9 mouse cellular contexts compared by ENCODE assay signal in genomic region chr11:21453308-21454106, GRCm38 (mm10).
DNase-seq lines count a peak whose midpoint lies in the region; ATAC-seq and TF ChIP-seq lines count a peak whose summit lies in the region.
"Had no signal": no experiment of that assay in that cellular context is flagged by ENCODE, and none has a peak within 500 bp of the region (broad histone marks: within the 10 kb centered on the region; RNA-seq: fewer than 3 reads in every experiment).

No protein-coding gene starts in this region.

- DNase-seq in cerebellum, adult 18-20 months: peak; percentile 12 to 21
- DNase-seq in cerebellum, adult 11 months: no peak
- DNase-seq in left cerebral cortex, adult 2 months (ENCODE audit: extremely low spot score in 1 of 2, low spot score in 2 of 2): no peak
- DNase-seq in left cerebral cortex, adult 11 months (ENCODE audit: low spot score): no peak
- peak; percentile 82 for DNase-seq in NIH3T3 (ENCODE audit: low read depth)
- DNase-seq in forelimb bud, embryonic 11.5 days (ENCODE audit: low read depth, low spot score): peak; percentile 48
- no peak for DNase-seq in left cerebral cortex, postnatal 36 days (ENCODE audit: low spot score in 2 of 2)

- intact Hi-C loops in left cerebral cortex, adult 2 months (cut with DNase I): loop anchor here (10.0 kb wide), 3 partner anchors 279 to 659 kb away; partner anchors contain the start of gene Peli1
- intact Hi-C loops in left cerebral cortex, postnatal 36 days (cut with DNase I): loop anchor here (10.0 kb wide), 3 partner anchors 99 to 659 kb away; no protein-coding TSS in a partner anchor

- H3K4me3 ChIP-seq in left cerebral cortex, adult 2 months: no peak overlapping the region
- H3K4me3 ChIP-seq: heart, embryonic 15.5 days had no signal

- ATAC-seq in megakaryocyte progenitor cell, adult 5-6 weeks (replicated peaks; ENCODE audit: poor library complexity): peak; percentile 96

- H3K27ac ChIP-seq in left cerebral cortex, adult 2 months: no peak overlapping the region
- H3K27ac ChIP-seq: heart, embryonic 15.5 days had no signal

- TF ChIP-seq CTCF in left cerebral cortex, adult 2 months (IDR thresholded peaks at IDR 0.05): peak; percentile 65

Comparison
In these comparisons a context has a peak if more than half of its experiments do, and no peak if none do; other contexts are left out.
1. DNase-seq: peak in cerebellum, adult 18-20 months (2 of 2), NIH3T3 (single experiment) and forelimb bud, embryonic 11.5 days (single experiment); none in cerebellum, adult 11 months (single experiment), left cerebral cortex, adult 2 months (0 of 2), left cerebral cortex, adult 11 months (single experiment) and left cerebral cortex, postnatal 36 days (0 of 2).